Mouse (Mus musculus) hindbrain, embryonic 11.5 days (tissue): ENCODE data around the gene Anln. TPM values are rescaled to one million over a fixed set of nuclear protein-coding genes. Genes with fewer than 3 reads are reported as not detected.
"Not testable (repeated sequence)": the region's sequence is repeated elsewhere in the genome, so short reads cannot be mapped to it uniquely, and the experiment has no call there.

Source experiments
- ATAC-seq: fragments of 200-750 bp; cut with Nextera tagmentation; 2 replicates; pipeline ENCODE4 v1.8.0; 2017; ENCODE audit warnings: mild to moderate bottlenecking, moderate TSS enrichment, moderate library complexity; ENCODE audit not compliant: low FRiP score
- DNase-seq: peaks from one replicate; pipeline ENCODE4 v3.0.0-alpha.2; 2015; ENCODE audit warnings: low spot score
- H3K27ac ChIP-seq: fragments of 300-500 bp; sonication (generic); 2 replicates; pipeline ENCODE4 v1.5.1; 2014; ENCODE audit warnings: mild to moderate bottlenecking, low read depth, low read length
- H3K27me3 ChIP-seq: fragments of 300-500 bp; sonication (generic); 2 replicates; pipeline ENCODE4 v1.6.1; 2014; ENCODE audit warnings: mild to moderate bottlenecking, low read length, moderate library complexity, mixed read lengths; ENCODE audit not compliant: control insufficient read depth, insufficient read depth
- H3K36me3 ChIP-seq: fragments of 300-500 bp; sonication (generic); 2 replicates; pipeline ENCODE4 v1.6.1; 2014; ENCODE audit warnings: mild to moderate bottlenecking, low read length, moderate library complexity, mixed read lengths; ENCODE audit not compliant: control insufficient read depth, insufficient read depth
- H3K4me1 ChIP-seq: fragments of 300-500 bp; sonication (generic); replicated peaks from 2 replicates; pipeline ENCODE4 v1.6.1; 2014; ENCODE audit warnings: low read length, mixed read lengths; ENCODE audit not compliant: control insufficient read depth, insufficient read depth
- H3K4me2 ChIP-seq: fragments of 300-500 bp; sonication (generic); replicated peaks from 2 replicates; pipeline ENCODE4 v1.6.1; 2014; ENCODE audit warnings: mild to moderate bottlenecking, low read depth, low read length
- H3K4me3 ChIP-seq: fragments of 300-500 bp; sonication (generic); 2 replicates; pipeline ENCODE4 v1.5.1; 2014; ENCODE audit warnings: low read depth, low read length
- H3K9ac ChIP-seq: fragments of 300-500 bp; sonication (generic); 2 replicates; pipeline ENCODE4 v1.6.1; 2014; ENCODE audit warnings: low read depth, low read length
- H3K9me3 ChIP-seq: fragments of 300-500 bp; sonication (generic); 2 replicates; pipeline ENCODE4 v1.6.1; 2016; ENCODE audit warnings: low read length; ENCODE audit not compliant: control insufficient read depth
- WGBS: fragments of 180-500 bp; shearing (Covaris S2); extraction: QIAGEN DNeasy Blood & Tissue Kit; methylation state at CpG from one replicate; pipeline ENCODE4 v1.1.7; 2014; 5-methylcytosine and 5-hydroxymethylcytosine counted together
- polyA plus RNA-seq: library from polyadenylated mRNA; unstranded; fragments of >200 nt; fragmentation: Nextera tagmentation; extraction: Ambion mirVana; gene quantifications from 2 replicates; pipeline ENCODE4 v1.2.1, GENCODE M21; 2014

The Anln gene
- polyA plus RNA-seq, 1 experiment from 2014 or later, result 34.0 TPM

GRCm38 (mm10) chr9:22408344-22408743 lies 19.4 kb upstream of the Anln start:
- H3K27ac ChIP-seq, H3K9me3 ChIP-seq, ATAC-seq, H3K4me3 ChIP-seq, H3K9ac ChIP-seq, H3K27me3 ChIP-seq, H3K4me2 ChIP-seq, H3K36me3 ChIP-seq, H3K4me1 ChIP-seq, DNase-seq: not testable (repeated sequence)
- WGBS, result 41% methylated on average over 4 of the region's 4 CpGs

GRCm38 (mm10) chr9:22407633-22408032 lies 18.6 kb upstream of the Anln start:
- not testable (repeated sequence) for H3K4me2 ChIP-seq, ATAC-seq, DNase-seq, H3K9me3 ChIP-seq, H3K27ac ChIP-seq, H3K4me1 ChIP-seq, H3K27me3 ChIP-seq, H3K4me3 ChIP-seq, H3K9ac ChIP-seq, H3K36me3 ChIP-seq
- WGBS, result 88% methylated on average over 2 of the region's 4 CpGs

GRCm38 (mm10) chr9:22405414-22405813 lies 16.4 kb upstream of the Anln start:
- Histone ChIP-seq H3K9me3 (no peaks in the 10 kb centered on the region), H3K36me3 (no peaks in the 10 kb centered on the region), H3K4me2 (no peak overlapping the region), H3K27ac (no peak overlapping the region), H3K4me1 (no peaks in the 10 kb centered on the region), H3K9ac (no peak overlapping the region), H3K27me3 (no peaks in the 10 kb centered on the region), H3K4me3 (no peak overlapping the region)
- WGBS, result 84% methylated on average over 3 of the region's 3 CpGs
- ATAC-seq (no peak), DNase-seq (no peak)

GRCm38 (mm10) chr9:22403501-22403900 lies 14.5 kb upstream of the Anln start:
- H3K4me1 ChIP-seq, H3K4me3 ChIP-seq, H3K9ac ChIP-seq, DNase-seq, H3K4me2 ChIP-seq, ATAC-seq, H3K27me3 ChIP-seq, H3K9me3 ChIP-seq, H3K36me3 ChIP-seq, H3K27ac ChIP-seq: not testable (repeated sequence)
- WGBS, result 79% methylated on average over 2 of the region's 2 CpGs

GRCm38 (mm10) chr9:22402976-22403375 lies 14.0 kb upstream of the Anln start:
- H3K36me3 ChIP-seq, result no peaks in the 10 kb centered on the region
- H3K27ac ChIP-seq, result no peak overlapping the region
- H3K4me1 ChIP-seq, result no peaks in the 10 kb centered on the region
- WGBS, result 85% methylated on average over 3 of the region's 3 CpGs
- DNase-seq (no peak), ATAC-seq (no peak)
- no peaks in the 10 kb centered on the region for H3K27me3 ChIP-seq
- H3K9me3 ChIP-seq, result no peaks in the 10 kb centered on the region
- no peak overlapping the region for H3K4me3 ChIP-seq
- no peak overlapping the region for H3K9ac ChIP-seq
- H3K4me2 ChIP-seq, result no peak overlapping the region

GRCm38 (mm10) chr9:22402001-22402400 lies 13.0 kb upstream of the Anln start:
- DNase-seq (no peak), ATAC-seq (no peak)
- Histone ChIP-seq H3K9ac (no peak overlapping the region), H3K4me1 (no peaks in the 10 kb centered on the region), H3K9me3 (no peaks in the 10 kb centered on the region), H3K27me3 (no peaks in the 10 kb centered on the region), H3K4me2 (no peak overlapping the region), H3K4me3 (no peak overlapping the region), H3K36me3 (no peaks in the 10 kb centered on the region), H3K27ac (no peak overlapping the region)
- WGBS, result 87% methylated on average over 6 of the region's 6 CpGs

- ATAC-seq, result no peak
- H3K27me3 ChIP-seq, result no peaks in the 10 kb centered on the region
- no peaks in the 10 kb centered on the region for H3K4me1 ChIP-seq
- H3K4me3 ChIP-seq, result no peak overlapping the region
- no peak for DNase-seq
- H3K9me3 ChIP-seq, result no peaks in the 10 kb centered on the region
- H3K27ac ChIP-seq, result no peak overlapping the region
- WGBS, result 84% methylated on average over 4 of the region's 4 CpGs
- H3K9ac ChIP-seq, result no peak overlapping the region
- H3K36me3 ChIP-seq, result no peaks in the 10 kb centered on the region
- H3K4me2 ChIP-seq, result no peak overlapping the region
These were observed 10.0 kb upstream of the Anln start for GRCm38 (mm10) chr9:22399021-22399420.

GRCm38 (mm10) chr9:22394725-22395124 lies 5.7 kb upstream of the Anln start:
- Histone ChIP-seq H3K36me3 (no peaks in the 10 kb centered on the region), H3K4me2 (no peak overlapping the region), H3K4me3 (no peak overlapping the region), H3K9me3 (no peaks in the 10 kb centered on the region), H3K9ac (no peak overlapping the region), H3K27ac (no peak overlapping the region), H3K27me3 (no peaks in the 10 kb centered on the region), H3K4me1 (no peaks in the 10 kb centered on the region)
- DNase-seq, result no peak
- WGBS, result 93% methylated on average over 2 of the region's 2 CpGs
- ATAC-seq, result no peak

GRCm38 (mm10) chr9:22390390-22390789 lies 1.4 kb upstream of the Anln start:
- Histone ChIP-seq H3K27ac (no peak overlapping the region), H3K27me3 (no peaks in the 10 kb centered on the region), H3K9me3 (no peaks in the 10 kb centered on the region), H3K36me3 (no peaks in the 10 kb centered on the region), H3K9ac (no peak overlapping the region), H3K4me2 (no peak overlapping the region), H3K4me1 (no peaks in the 10 kb centered on the region; the same call in 1 of the 2 replicates), H3K4me3 (no peak overlapping the region)
- 94% methylated on average over 5 of the region's 5 CpGs for WGBS
- DNase-seq, result no peak
- ATAC-seq, result no peak
